Mouse (Mus musculus) neutrophil, adult 5-6 weeks (primary cell): Measurements from ENCODE around the gene Tbl2. TPM values are rescaled to one million over a fixed set of nuclear protein-coding genes. Genes with fewer than 3 reads are reported as not detected.
A peak's percentile ranks its signal among the peaks of the same experiment; 100 is the strongest.

Experiments used
- ATAC-seq: fragments of 151-379, 151-347 bp; 2 replicates; pipeline ENCODE4 v1.8.0; 2017; ENCODE audit warnings: mild to moderate bottlenecking, moderate TSS enrichment; ENCODE audit not compliant: insufficient number of reproducible peaks, poor library complexity, low FRiP score, severe bottlenecking; ENCODE audit errors: extremely low read depth
- total RNA-seq: library from RNA; stranded (forward); fragments of 200-1000 nt; gene quantifications from 2 replicates; pipeline ENCODE4 v1.2.3, GENCODE M21; 2017

Tbl2 gene
- 7.4 and 9.3 TPM in 2 replicates for total RNA-seq

- ATAC-seq = peak; percentile 89
Observed at GRCm38 (mm10) chr5:135149053-135149819, at the start of gene Tbl2. Gene Tbl2 (plus strand): TSS chr5:135149657.

GRCm38 (mm10) chr5:135100981-135101380 lies 48.5 kb upstream of the Tbl2 start:
- no peak for ATAC-seq

GRCm38 (mm10) chr5:135103999-135104660 lies 45.3 kb upstream of the Tbl2 start:
- no peak for ATAC-seq

- peak; percentile 43; the same call in 1 of the 2 replicates for ATAC-seq
Observed at GRCm38 (mm10) chr5:135106758-135107256, 42.6 kb upstream of the Tbl2 start.

GRCm38 (mm10) chr5:135107521-135108501 lies 41.6 kb upstream of the Tbl2 start:
- ATAC-seq = no peak

- no peak for ATAC-seq
Observed at GRCm38 (mm10) chr5:135109017-135109416, 40.4 kb upstream of the Tbl2 start.

GRCm38 (mm10) chr5:135109426-135109825 lies 40.0 kb upstream of the Tbl2 start:
- no peak for ATAC-seq

- ATAC-seq = no peak
Observed at GRCm38 (mm10) chr5:135109976-135110375, 39.5 kb upstream of the Tbl2 start.

GRCm38 (mm10) chr5:135113782-135114181 lies 35.7 kb upstream of the Tbl2 start:
- ATAC-seq = no peak

GRCm38 (mm10) chr5:135115241-135115640 lies 34.2 kb upstream of the Tbl2 start:
- ATAC-seq = no peak

GRCm38 (mm10) chr5:135118589-135119081 lies 30.8 kb upstream of the Tbl2 start:
- peak; percentile 77 for ATAC-seq

GRCm38 (mm10) chr5:135120753-135121152 lies 28.7 kb upstream of the Tbl2 start:
- no peak for ATAC-seq

- ATAC-seq = no peak
Observed at GRCm38 (mm10) chr5:135126121-135126520, 23.3 kb upstream of the Tbl2 start.

GRCm38 (mm10) chr5:135127669-135128068 lies 21.8 kb upstream of the Tbl2 start:
- ATAC-seq = no peak

GRCm38 (mm10) chr5:135129747-135130146 lies 19.7 kb upstream of the Tbl2 start:
- no peak for ATAC-seq

- ATAC-seq = peak; percentile 46
Observed at GRCm38 (mm10) chr5:135133736-135134405, 15.6 kb upstream of the Tbl2 start.

GRCm38 (mm10) chr5:135134534-135134933 lies 14.9 kb upstream of the Tbl2 start:
- peak; percentile 30; the same call in 1 of the 2 replicates for ATAC-seq

- no peak for ATAC-seq
Observed at GRCm38 (mm10) chr5:135139881-135140280, 9.6 kb upstream of the Tbl2 start.
